Mouse (Mus musculus) small intestine, adult 2 months (tissue): ENCODE results near the gene Olfr1134. TPM values are rescaled to one million over a fixed set of nuclear protein-coding genes. Genes with fewer than 3 reads are reported as not detected.
"Not testable (repeated sequence)": the region's sequence is repeated elsewhere in the genome, so short reads cannot be mapped to it uniquely, and the experiment has no call there.

Experiments
- H3K27ac ChIP-seq: fragments of 200-500 bp; 2 replicates; pipeline ENCODE4 v1.5.1; 2012; ENCODE audit warnings: low read depth, low read length, control low read depth, inconsistent platforms; ENCODE audit not compliant: insufficient read depth
- H3K27me3 ChIP-seq: fragments of 200-500 bp; 2 replicates; pipeline ENCODE4 v1.6.1; 2012; ENCODE audit warnings: mild to moderate bottlenecking, moderate library complexity, low read length, inconsistent platforms; ENCODE audit not compliant: control insufficient read depth, insufficient read depth
- H3K36me3 ChIP-seq: fragments of 200-500 bp; 2 replicates; pipeline ENCODE4 v1.6.1; 2012; ENCODE audit warnings: mild to moderate bottlenecking, low read length, control low read depth, inconsistent platforms; ENCODE audit not compliant: control insufficient read depth, insufficient read depth
- H3K4me1 ChIP-seq: fragments of 200-500 bp; 2 replicates; pipeline ENCODE4 v1.6.1; 2012; ENCODE audit warnings: low read length, inconsistent platforms, mixed read lengths; ENCODE audit not compliant: control insufficient read depth, insufficient read depth, insufficient read length
- H3K4me3 ChIP-seq: fragments of 200-500 bp; 2 replicates; pipeline ENCODE4 v1.5.1; 2012; ENCODE audit warnings: low read depth, mild to moderate bottlenecking, control low read depth, inconsistent platforms, low read length, moderate library complexity
- CTCF ChIP-seq: fragments of 200-500 bp; IDR thresholded peaks from 2 replicates; pipeline ENCODE4 v1.5.1; 2012; ENCODE audit warnings: low read depth, mild to moderate bottlenecking, control low read depth, inconsistent platforms, low read length, moderate library complexity, mixed read lengths; ENCODE audit not compliant: insufficient replicate concordance, insufficient read length; ENCODE audit errors: extremely low read depth
- POLR2A ChIP-seq: fragments of 200-500 bp; IDR thresholded peaks from 2 replicates; pipeline ENCODE4 v1.6.1; 2012; ENCODE audit warnings: low read depth, mild to moderate bottlenecking, control low read depth, inconsistent platforms, low read length, moderate library complexity
- WGBS: fragments of 180-500 bp; shearing (Covaris S2); methylation state at CpG from one replicate; pipeline ENCODE4 v1.1.7; 2018; 5-methylcytosine and 5-hydroxymethylcytosine counted together
- polyA plus RNA-seq: library from polyadenylated mRNA; depleted of rRNA; stranded (reverse); fragments of >200 nt; gene quantifications from 2 replicates; pipeline ENCODE4 v1.2.3, GENCODE M21; 2012; rRNA removed

Gene Olfr1134
- polyA plus RNA-seq = not detected in 2 replicates

GRCm38 (mm10) chr2:87658360-87658759 is at the start of gene Olfr1134:
Olfr1134 (minus strand) TSS chr2:87658460.
- WGBS = 76% methylated on average over 2 of the region's 2 CpGs
- H3K4me3 ChIP-seq = no peak within 1 kb of the TSS
- no peaks in the 10 kb centered on the region for H3K27me3 ChIP-seq
- no peaks in the 10 kb centered on the region for H3K4me1 ChIP-seq
- TF ChIP-seq POLR2A = no peak
- TF ChIP-seq CTCF = no peak
- H3K27ac ChIP-seq = no peak within 1 kb of the TSS
- H3K36me3 ChIP-seq = no peaks in the 10 kb centered on the region

- no peaks in the 10 kb centered on the region for H3K4me1 ChIP-seq
- no peak for TF ChIP-seq POLR2A
- no peak for TF ChIP-seq CTCF
- no peaks in the 10 kb centered on the region for H3K36me3 ChIP-seq
- no peak within 1 kb of the TSS for H3K4me3 ChIP-seq
- no peak within 1 kb of the TSS for H3K27ac ChIP-seq
- H3K27me3 ChIP-seq = no peaks in the 10 kb centered on the region
Measured at GRCm38 (mm10) chr2:87693847-87694246, 35.6 kb upstream of the Olfr1134 start, which contains the start of gene Olfr1136. Olfr1136 (minus strand) TSS chr2:87693947.

- Histone ChIP-seq H3K27ac (no peak within 1 kb of the TSS), H3K36me3 (no peaks in the 10 kb centered on the region), H3K27me3 (no peaks in the 10 kb centered on the region), H3K4me3 (no peak within 1 kb of the TSS), H3K4me1 (no peaks in the 10 kb centered on the region)
- 12% methylated on average over 1 of the region's 1 CpGs for WGBS
- TF ChIP-seq POLR2A = no peak
- no peak for TF ChIP-seq CTCF
Measured at GRCm38 (mm10) chr2:87673564-87673963, 15.3 kb upstream of the Olfr1134 start, which contains the start of gene Olfr1135. Olfr1135 (minus strand) TSS chr2:87673664.

- H3K36me3 ChIP-seq = no peaks in the 10 kb centered on the region
- TF ChIP-seq POLR2A (no peak), CTCF (no peak)
- no peak within 1 kb of the TSS for H3K27ac ChIP-seq
- H3K4me1 ChIP-seq = no peaks in the 10 kb centered on the region
- no peak within 1 kb of the TSS for H3K4me3 ChIP-seq
- H3K27me3 ChIP-seq = no peaks in the 10 kb centered on the region
Measured at GRCm38 (mm10) chr2:87647274-87647673, 11.0 kb downstream of the Olfr1134 start, which contains the start of gene Olfr1133. Olfr1133 (minus strand) TSS chr2:87647374.

GRCm38 (mm10) chr2:87642441-87642840 is 15.8 kb downstream of the Olfr1134 start:
- H3K27me3 ChIP-seq = no peaks in the 10 kb centered on the region
- H3K4me3 ChIP-seq = no peak overlapping the region
- no peak overlapping the region for H3K27ac ChIP-seq
- no peak for TF ChIP-seq POLR2A
- no peak for TF ChIP-seq CTCF
- no peaks in the 10 kb centered on the region for H3K36me3 ChIP-seq
- H3K4me1 ChIP-seq = no peaks in the 10 kb centered on the region

- Histone ChIP-seq H3K4me1 (no peaks in the 10 kb centered on the region), H3K27me3 (no peaks in the 10 kb centered on the region), H3K36me3 (no peaks in the 10 kb centered on the region), H3K27ac (no peak within 1 kb of the TSS), H3K4me3 (no peak within 1 kb of the TSS)
- TF ChIP-seq POLR2A (no peak), CTCF (no peak)
Measured at GRCm38 (mm10) chr2:87637435-87637834, 20.8 kb downstream of the Olfr1134 start, which contains the start of gene Olfr1132. Olfr1132 (minus strand) TSS chr2:87637535.

- Histone ChIP-seq H3K27ac (no peak within 1 kb of the TSS), H3K27me3 (no peaks in the 10 kb centered on the region), H3K36me3 (no peaks in the 10 kb centered on the region), H3K4me3 (no peak within 1 kb of the TSS), H3K4me1 (no peaks in the 10 kb centered on the region)
- 68% methylated on average over 3 of the region's 3 CpGs for WGBS
- no peak for TF ChIP-seq POLR2A
- TF ChIP-seq CTCF = no peak
Measured at GRCm38 (mm10) chr2:87626804-87627203, 31.5 kb downstream of the Olfr1134 start, which contains the start of gene Olfr1131. Olfr1131 (plus strand) TSS chr2:87627104.

GRCm38 (mm10) chr2:87605912-87606311 is 52.3 kb downstream of the Olfr1134 start, which contains the start of gene Olfr1130:
Olfr1130 (plus strand) TSS chr2:87606212.
- H3K27me3 ChIP-seq, H3K36me3 ChIP-seq, H3K4me1 ChIP-seq, H3K27ac ChIP-seq, H3K4me3 ChIP-seq: not testable (repeated sequence)

Other genes starting within 250 kb of the Olfr1134 start
- gene Olfr1123, start 241.8 kb downstream of the Olfr1134 start, polyA plus RNA-seq = not detected in 2 replicates
- not detected in 2 replicates for gene Olfr1124, start 228.2 kb downstream of the Olfr1134 start, polyA plus RNA-seq
- gene Olfr1126, start 204.5 kb downstream of the Olfr1134 start, polyA plus RNA-seq = not detected in 2 replicates
- gene Pramel7, start 161.4 kb downstream of the Olfr1134 start, polyA plus RNA-seq = not detected in 2 replicates
- not detected in 2 replicates for gene Pramel6, start 151.9 kb downstream of the Olfr1134 start, polyA plus RNA-seq
- not detected in 2 replicates for gene Olfr153, start 126.7 kb downstream of the Olfr1134 start, polyA plus RNA-seq
- not detected in 2 replicates for gene Olfr1128, start 112.9 kb downstream of the Olfr1134 start, polyA plus RNA-seq
- not detected in 2 replicates for gene Olfr1129, start 84.6 kb downstream of the Olfr1134 start, polyA plus RNA-seq
- gene Olfr1130, start 52.2 kb downstream of the Olfr1134 start, polyA plus RNA-seq = not detected in 2 replicates
- gene Olfr1131, start 31.4 kb downstream of the Olfr1134 start, polyA plus RNA-seq = not detected in 2 replicates
- not detected in 2 replicates for gene Olfr1132, start 20.9 kb downstream of the Olfr1134 start, polyA plus RNA-seq
- not detected in 2 replicates for gene Olfr1133, start 11.1 kb downstream of the Olfr1134 start, polyA plus RNA-seq
- gene Olfr1135, start 15.2 kb upstream of the Olfr1134 start, polyA plus RNA-seq = not detected in 2 replicates
- gene Olfr1136, start 35.5 kb upstream of the Olfr1134 start, polyA plus RNA-seq = not detected in 2 replicates
- not detected in 2 replicates for gene Olfr1137, start 54.7 kb upstream of the Olfr1134 start, polyA plus RNA-seq
- not detected in 2 replicates for gene Olfr1138, start 81.5 kb upstream of the Olfr1134 start, polyA plus RNA-seq
- gene Olfr1140, start 85.3 kb upstream of the Olfr1134 start, polyA plus RNA-seq = not detected in 2 replicates
- gene Olfr1141, start 95.5 kb upstream of the Olfr1134 start, polyA plus RNA-seq = not detected in 2 replicates
- gene Olfr152, start 121.0 kb upstream of the Olfr1134 start, polyA plus RNA-seq = not detected in 2 replicates
- gene Olfr1143, start 142.1 kb upstream of the Olfr1134 start, polyA plus RNA-seq = not detected in 2 replicates
- gene Olfr1145, start 151.4 kb upstream of the Olfr1134 start, polyA plus RNA-seq = not detected in 2 replicates
- not detected in 2 replicates for gene Olfr1148, start 172.1 kb upstream of the Olfr1134 start, polyA plus RNA-seq
- gene Olfr1150-ps1, start 185.5 kb upstream of the Olfr1134 start, polyA plus RNA-seq = not detected in 2 replicates
- not detected in 2 replicates for gene Olfr1151, start 197.4 kb upstream of the Olfr1134 start, polyA plus RNA-seq
- gene Olfr1152, start 208.0 kb upstream of the Olfr1134 start, polyA plus RNA-seq = not detected in 2 replicates
- gene Olfr1153, start 236.5 kb upstream of the Olfr1134 start, polyA plus RNA-seq = not detected in 2 replicates
- gene Olfr1154, start 246.7 kb upstream of the Olfr1134 start, polyA plus RNA-seq = not detected in 2 replicates